Mouse (Mus musculus) common myeloid progenitor, adult 5-6 weeks (primary cell): ENCODE measurements around the gene Immp2l. TPM values are rescaled to one million over a fixed set of nuclear protein-coding genes. Genes with fewer than 3 reads are reported as not detected.

Experiments
- ATAC-seq: replicated peaks from 2 replicates; pipeline ENCODE4 v1.8.0; 2016; ENCODE audit warnings: low read depth, mild to moderate bottlenecking, moderate TSS enrichment, inconsistent platforms; ENCODE audit not compliant: poor library complexity, severe bottlenecking
- total RNA-seq: library from RNA; stranded (forward); fragments of 200-1000, 187-1606 nt; gene quantifications from 2 replicates; pipeline ENCODE4 v1.2.3, GENCODE M21; 2017

Immp2l gene
- total RNA-seq, 1 experiment from 2014 or later, result 41.4 TPM

- ATAC-seq, result no peak
These were observed 135.7 kb downstream of the Immp2l start for GRCm38 (mm10) chr12:41159543-41159942.

DNA sequence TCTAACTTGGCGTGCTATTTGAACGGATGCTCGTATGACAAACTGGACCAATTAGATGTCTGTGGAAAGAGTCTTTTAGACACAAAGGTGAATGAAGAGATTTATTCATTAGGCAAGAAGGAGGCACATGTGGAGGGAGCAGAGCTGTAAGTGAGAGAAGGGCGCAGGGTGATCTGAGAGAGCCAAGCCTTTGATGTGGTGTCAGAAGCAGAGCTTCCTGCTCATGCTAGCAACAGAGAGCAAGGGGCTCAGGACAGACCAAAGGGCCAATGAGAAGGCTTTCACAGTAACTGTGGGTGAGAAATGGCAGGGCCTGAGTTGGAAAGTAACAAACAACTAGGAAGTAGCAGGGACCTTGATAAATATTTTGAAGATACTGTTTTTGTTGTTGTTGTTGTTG, 143.9 kb downstream of the Immp2l start:
- ATAC-seq, result no peak

- no peak for ATAC-seq
These were observed 146.2 kb downstream of the Immp2l start for GRCm38 (mm10) chr12:41170051-41170450.

DNA sequence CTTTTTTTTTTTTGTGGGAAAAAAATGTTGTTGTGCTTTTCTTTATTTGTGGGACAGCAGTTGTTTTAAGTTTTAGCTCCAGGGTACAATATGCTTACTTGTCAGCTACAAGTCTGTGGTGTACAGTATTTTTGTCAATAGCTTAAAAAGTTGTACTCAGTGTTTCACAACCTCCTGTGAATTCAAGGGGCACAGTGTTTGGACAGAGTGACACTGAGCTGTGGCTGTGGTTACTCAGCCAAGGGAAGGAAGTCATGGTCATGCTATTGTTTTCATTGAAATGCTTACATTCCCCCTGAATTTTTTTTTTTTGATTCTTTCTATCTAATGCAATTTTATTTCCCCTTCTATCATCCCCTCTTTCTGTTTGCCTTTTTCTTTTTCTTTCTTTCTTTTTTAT, 159.0 kb downstream of the Immp2l start:
- peak; percentile 90 for ATAC-seq

GRCm38 (mm10) chr12:41185060-41185459, 161.2 kb downstream of the Immp2l start:
- ATAC-seq, result no peak

DNA sequence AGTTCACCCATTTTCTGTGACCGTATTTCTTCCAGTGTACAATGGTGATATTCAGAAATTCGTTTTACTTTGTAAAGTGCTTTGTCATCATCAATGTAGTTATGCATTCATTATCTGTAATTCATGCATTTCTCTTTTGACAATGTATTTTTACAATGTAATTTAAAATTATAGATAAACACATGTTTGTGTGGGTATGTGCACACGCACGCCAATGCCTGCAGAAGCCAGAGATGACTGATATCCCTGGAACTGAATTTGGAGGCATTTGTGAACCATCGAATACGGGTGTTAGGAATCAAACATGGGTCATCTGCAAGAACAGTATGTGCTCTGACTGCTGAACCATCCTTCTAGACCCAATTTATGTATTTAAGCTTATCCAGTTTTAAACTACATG, 161.6 kb downstream of the Immp2l start:
- peak; percentile 47; the same call in 1 of the 2 replicates for ATAC-seq

- no peak for ATAC-seq
These were observed 168.9 kb downstream of the Immp2l start for GRCm38 (mm10) chr12:41192829-41193228.

DNA sequence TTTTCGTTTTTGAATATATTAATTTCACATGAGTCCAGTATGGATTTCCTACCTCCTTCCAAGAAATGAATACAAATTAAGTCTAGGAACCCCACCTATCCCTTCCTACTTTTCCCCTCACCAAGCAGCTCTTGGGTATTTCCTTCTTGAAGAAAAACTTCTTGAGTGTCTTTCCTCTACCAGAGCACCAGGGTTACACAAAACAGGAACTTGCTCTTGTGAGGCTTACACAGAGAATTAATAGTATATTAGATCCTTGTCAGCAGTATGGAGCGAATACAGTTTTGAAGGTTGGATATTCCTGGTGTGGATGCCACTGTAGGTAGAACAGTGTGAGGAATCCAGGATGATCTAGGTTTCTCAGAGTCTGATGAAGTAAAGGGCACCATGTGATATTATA, 172.5 kb downstream of the Immp2l start:
- ATAC-seq, result 0 out of 2 replicates have a peak, but pooled peaks have one; percentile 39

DNA sequence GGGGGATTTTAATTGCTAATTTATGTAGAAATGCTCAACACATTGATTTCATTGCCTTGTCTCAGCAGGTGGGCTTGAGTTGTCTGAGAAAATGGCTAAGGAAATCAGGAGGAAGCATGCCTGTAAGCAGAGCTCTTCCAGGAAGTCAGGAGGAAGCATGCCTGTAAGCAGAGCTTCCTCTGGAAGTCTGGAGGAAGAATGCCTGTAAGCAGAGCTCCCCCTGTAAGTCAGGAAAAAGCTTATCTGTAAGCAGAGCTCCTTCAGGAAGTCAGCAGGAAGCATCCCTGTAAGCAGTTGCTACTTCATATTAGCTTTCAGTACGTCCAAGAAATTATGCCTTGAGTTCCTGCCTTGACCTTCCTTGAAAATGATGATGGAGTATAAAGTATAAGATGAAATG, 191.3 kb downstream of the Immp2l start:
- ATAC-seq, result no peak

DNA sequence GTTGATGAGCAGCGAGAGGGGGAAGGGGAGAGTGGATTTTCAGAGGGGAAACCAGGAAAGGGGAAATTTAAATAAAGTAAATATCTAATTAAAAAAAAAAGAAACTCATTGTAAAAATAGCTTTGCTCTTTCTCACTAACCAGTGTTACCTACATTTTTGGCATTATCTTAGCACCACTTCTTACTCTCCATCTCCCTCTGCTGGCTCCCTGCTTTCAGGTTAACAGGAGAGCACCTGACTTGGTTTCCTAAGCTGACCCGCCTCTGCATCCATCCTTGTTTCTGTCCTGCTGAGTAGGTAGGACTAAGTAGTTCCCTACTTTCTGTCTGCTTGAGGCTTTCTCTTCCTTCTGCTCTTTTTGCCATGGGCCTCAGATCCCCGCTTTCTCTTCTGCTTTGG, 198.0 kb downstream of the Immp2l start:
- ATAC-seq, result no peak

DNA sequence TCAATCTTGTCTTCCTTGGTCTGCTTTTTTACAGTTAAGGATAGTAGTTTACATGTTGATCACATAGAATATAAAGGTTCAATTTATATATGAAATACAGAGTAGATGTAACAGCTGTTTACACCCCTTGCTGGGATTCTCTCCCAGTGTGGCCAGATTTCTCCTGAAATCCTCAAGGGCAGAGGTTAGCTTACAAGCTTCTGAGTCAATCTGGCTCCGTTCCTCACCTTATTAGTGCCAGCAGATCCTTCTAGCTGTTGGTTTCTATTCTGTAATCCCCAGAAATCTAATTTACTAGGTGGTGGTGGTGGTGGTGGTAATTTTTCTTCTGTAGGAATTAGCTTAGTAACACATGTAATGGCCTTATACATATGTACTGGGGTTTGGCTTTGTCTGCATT, 199.8 kb downstream of the Immp2l start:
- ATAC-seq, result no peak

DNA sequence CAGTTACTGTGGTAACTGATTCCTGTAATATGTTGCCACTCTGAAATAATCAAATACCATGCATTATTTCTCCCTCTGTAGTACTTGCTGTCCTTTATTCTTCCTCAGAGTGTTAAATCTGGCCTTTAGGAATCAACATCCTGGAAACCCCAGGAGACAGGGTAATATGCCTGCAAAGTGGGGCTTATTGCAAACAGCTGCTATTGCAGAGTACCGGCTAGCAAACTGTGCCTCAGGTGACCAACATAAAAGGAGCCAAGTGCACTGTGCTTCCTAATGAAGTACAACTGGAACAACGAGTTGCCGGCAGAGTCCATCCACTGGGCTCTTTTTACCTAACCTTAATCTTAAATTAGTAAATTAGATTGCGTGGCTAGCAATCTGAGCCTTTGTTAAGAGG, 200.6 kb downstream of the Immp2l start:
- ATAC-seq, result no peak

GRCm38 (mm10) chr12:41231966-41232365, 208.1 kb downstream of the Immp2l start:
- no peak for ATAC-seq

GRCm38 (mm10) chr12:41237880-41238279, 214.0 kb downstream of the Immp2l start:
- ATAC-seq, result no peak

GRCm38 (mm10) chr12:41241221-41241620, 217.3 kb downstream of the Immp2l start:
- no peak for ATAC-seq

DNA sequence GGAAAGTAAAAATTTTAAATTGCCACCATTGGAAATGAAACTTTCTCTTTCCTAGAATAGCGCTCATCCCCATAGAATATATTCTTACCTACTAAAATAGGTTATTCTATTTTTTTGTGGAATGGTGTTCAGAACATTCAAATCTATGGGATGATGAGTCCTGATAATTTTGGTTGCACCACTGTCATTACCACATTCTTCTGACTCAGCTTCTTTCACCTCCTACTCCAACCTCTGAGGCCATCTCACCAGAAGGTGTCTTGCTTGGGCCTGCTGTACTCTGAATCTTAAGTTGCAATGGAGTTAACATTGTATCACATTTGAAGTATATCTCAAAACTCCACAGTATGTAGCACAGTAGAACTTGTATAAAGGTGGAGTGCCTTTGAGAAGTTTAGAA, 224.4 kb downstream of the Immp2l start:
- no peak for ATAC-seq

- no peak for ATAC-seq
These were observed 226.2 kb downstream of the Immp2l start for GRCm38 (mm10) chr12:41250123-41250522.

GRCm38 (mm10) chr12:41257905-41258304, 234.0 kb downstream of the Immp2l start:
- no peak for ATAC-seq

DNA sequence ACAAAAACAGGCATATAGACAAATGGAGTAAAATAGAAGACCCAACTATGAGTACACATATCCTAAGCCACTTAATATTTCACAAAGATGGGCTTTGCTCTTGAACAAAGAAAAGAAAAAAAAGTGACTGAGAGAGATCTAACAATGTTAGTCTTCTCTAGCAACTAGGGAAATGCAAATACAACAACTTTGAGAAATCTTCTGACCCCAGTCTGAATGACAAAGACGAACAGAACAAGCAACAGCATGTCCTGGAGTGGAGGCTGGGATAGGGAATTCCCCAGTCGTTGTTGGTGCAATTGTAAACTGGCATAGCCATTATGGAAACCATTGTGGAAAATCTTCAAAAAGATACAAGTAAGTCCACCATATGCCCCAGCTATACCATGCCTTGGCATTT, 235.7 kb downstream of the Immp2l start:
- ATAC-seq, result no peak

DNA sequence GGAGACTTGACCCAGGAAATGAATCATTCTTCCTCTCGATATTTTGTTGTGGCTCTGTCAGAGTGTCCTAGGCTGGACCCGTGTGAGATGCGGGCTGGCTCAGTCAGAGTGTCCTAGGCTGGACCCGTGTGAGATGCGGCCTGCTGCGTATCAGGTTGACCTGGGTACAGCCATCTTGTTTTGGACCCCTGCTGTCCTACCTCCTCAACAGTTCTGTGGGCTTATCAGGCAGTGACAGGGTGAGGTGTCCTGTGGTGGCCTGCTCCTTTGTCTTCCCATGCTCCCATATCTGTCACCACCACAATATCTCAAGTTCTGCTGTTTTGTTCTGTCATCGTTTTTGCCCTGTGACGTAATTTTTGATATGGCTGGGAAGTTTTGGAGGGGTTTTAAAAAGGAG, 250.2 kb downstream of the Immp2l start:
- ATAC-seq, result no peak

DNA sequence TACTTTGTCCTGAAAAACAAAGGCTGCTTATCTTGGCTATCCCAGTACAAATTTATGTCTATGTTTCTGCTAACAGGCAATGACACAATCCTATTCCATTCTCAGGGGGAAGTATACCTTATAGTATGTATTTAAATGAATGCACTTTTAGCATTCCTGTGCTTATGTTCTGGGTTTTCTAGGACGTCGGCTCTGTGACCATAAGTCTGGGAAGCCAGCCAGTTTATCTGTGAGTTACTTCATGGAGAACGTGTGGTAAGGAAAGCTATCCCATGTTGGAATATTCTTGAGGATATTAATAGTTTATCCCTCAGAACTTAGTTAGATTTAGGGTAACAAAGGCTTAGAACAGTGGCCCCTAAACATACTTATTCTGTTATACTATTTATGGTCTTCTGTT, 251.5 kb downstream of the Immp2l start:
- ATAC-seq, result no peak

GRCm38 (mm10) chr12:41277896-41278295, 254.0 kb downstream of the Immp2l start:
- ATAC-seq, result no peak

DNA sequence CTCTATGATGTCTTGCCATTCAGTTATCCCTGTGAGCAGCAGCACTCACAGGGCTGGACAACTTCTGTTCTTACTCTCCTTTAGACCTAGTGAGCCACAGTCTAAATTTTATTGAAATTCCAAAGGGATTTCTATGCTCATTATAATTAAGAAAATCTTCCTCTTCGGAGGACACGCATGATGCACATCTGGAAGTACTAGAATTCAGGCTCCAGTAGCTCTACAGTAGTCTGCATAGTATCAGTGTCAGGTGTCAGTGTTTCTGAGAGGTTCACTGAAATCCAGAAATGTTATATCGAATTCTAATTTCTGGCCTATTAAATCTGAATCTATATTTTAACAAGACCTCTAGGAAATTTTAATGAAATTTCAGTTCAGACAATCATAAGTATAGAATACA, 265.2 kb downstream of the Immp2l start:
- no peak for ATAC-seq
